Mouse (Mus musculus): ENCODE measurements at regions not wholly inside any gene's neighbourhood (a gene's known extent, or its start where the extent isn't known, plus 50 kb on each side); places are given as distances from the start of the nearest gene placed in this dataset.
A peak's percentile ranks its signal among the peaks of the same experiment; 100 is the strongest.

GRCm38 (mm10) chr15:87904436-87904835 is 360.3 kb downstream of the Fam19a5 start:
- no peaks in the 10 kb centered on the region for H3K9me3 ChIP-seq (ENCODE audit: low read length)
- no peak overlapping the region for H3K4me2 ChIP-seq (replicated peaks; ENCODE audit: low read depth, low read length)
- WGBS, result 76% methylated on average over 6 of the region's 6 CpGs
- H3K4me3 ChIP-seq (ENCODE audit: low read depth, low read length), result no peak overlapping the region
- H3K9ac ChIP-seq (replicated peaks; ENCODE audit: low read depth), result no peak overlapping the region
- no peaks in the 10 kb centered on the region for H3K27me3 ChIP-seq (replicated peaks; ENCODE audit: insufficient read depth, low read length)
- no peak overlapping the region for H3K27ac ChIP-seq (ENCODE audit: low read length)
- H3K36me3 ChIP-seq (ENCODE audit: insufficient read depth, low read length), result no peaks in the 10 kb centered on the region
- DNase-seq (ENCODE audit: low spot score) (no peak), ATAC-seq (no peak)
- H3K4me1 ChIP-seq (ENCODE audit: insufficient read depth, low read depth, low read length), result no peaks in the 10 kb centered on the region
- TF ChIP-seq CTCF (IDR thresholded peaks at IDR 0.05), result no peak
- TF ChIP-seq EP300 (IDR thresholded peaks at IDR 0.05), result no peak

- Histone ChIP-seq H3K4me3 (ENCODE audit: low read depth, low read length) (no peak overlapping the region), H3K9me3 (ENCODE audit: low read length) (no peaks in the 10 kb centered on the region), H3K4me2 (replicated peaks; ENCODE audit: low read depth, low read length) (no peak overlapping the region), H3K9ac (replicated peaks; ENCODE audit: low read depth) (no peak overlapping the region), H3K4me1 (ENCODE audit: insufficient read depth, low read depth, low read length) (no peaks in the 10 kb centered on the region), H3K36me3 (ENCODE audit: insufficient read depth, low read length) (no peaks in the 10 kb centered on the region), H3K27ac (ENCODE audit: low read length) (no peak overlapping the region), H3K27me3 (replicated peaks; ENCODE audit: insufficient read depth, low read length) (no peaks in the 10 kb centered on the region)
- TF ChIP-seq CTCF (IDR thresholded peaks at IDR 0.05) (no peak), EP300 (IDR thresholded peaks at IDR 0.05) (no peak)
- 68% methylated on average over 5 of the region's 5 CpGs for WGBS
- no peak for ATAC-seq
- no peak for DNase-seq (ENCODE audit: low spot score)
Measured at GRCm38 (mm10) chr15:87906310-87906709, 362.2 kb downstream of the Fam19a5 start.

DNA sequence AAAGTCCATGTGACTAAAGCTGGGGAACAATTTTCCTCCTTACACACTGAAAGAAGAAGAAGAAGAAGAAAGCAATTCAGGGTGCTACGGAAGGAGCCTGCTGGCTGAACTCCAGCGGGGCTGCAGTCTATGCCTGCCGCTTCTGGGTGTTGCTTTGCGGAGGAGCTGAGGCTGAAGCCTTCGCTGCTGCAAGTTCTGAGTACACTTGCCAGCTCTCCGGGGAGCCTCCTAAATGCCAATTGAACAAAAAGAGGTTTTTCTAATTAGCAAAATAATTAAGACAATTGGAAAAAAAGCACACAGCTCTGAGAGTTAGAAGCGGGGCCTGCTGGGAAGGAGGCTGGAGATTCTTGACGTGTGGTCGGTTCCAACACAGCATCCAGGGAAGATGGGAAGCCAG is 378.0 kb downstream of the Fam19a5 start:
- H3K9ac ChIP-seq (replicated peaks; ENCODE audit: low read depth), result no peak overlapping the region
- no peak for ATAC-seq

DNA sequence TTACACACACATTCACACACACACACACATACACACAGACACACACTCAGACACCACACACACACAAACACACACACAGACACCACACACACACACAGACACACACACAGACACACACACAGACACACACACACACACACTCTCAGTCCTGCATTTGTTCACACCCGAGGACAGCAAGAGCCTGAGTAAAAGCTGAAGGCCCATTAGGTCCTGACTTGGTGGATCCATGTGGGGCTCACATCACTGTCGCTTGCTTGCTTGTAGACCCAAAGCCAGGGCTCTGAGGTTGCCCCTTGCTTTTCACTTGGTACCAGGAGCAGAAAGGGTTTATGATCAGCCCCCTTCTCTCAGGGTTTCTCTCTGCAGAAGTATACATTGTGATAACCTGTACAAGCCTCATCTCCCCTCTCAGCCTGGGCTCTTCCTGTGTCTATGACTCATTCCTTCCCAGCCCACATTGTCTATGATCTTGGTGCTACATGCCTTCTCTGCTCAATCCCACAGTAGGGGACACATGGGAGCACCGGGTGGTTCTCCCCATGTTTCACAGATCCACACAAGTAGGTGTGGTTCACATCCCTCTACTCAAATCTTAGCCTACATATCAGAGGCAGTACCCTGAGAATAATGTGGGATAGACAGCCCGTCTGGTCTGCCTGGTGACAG is 378.8 kb downstream of the Fam19a5 start:
- 69% methylated on average over 4 of the region's 4 CpGs for whole genome bisulfite sequencing

More for the DNA sequence above, 378.0 kb downstream of the Fam19a5 start:
- Histone ChIP-seq H3K27ac (ENCODE audit: low read length) (no peak overlapping the region), H3K4me3 (ENCODE audit: low read depth, low read length) (no peak overlapping the region), H3K27me3 (replicated peaks; ENCODE audit: insufficient read depth, low read length) (no peaks in the 10 kb centered on the region), H3K4me1 (ENCODE audit: insufficient read depth, low read depth, low read length) (no peaks in the 10 kb centered on the region), H3K9me3 (ENCODE audit: low read length) (no peaks in the 10 kb centered on the region), H3K4me2 (replicated peaks; ENCODE audit: low read depth, low read length) (no peak overlapping the region), H3K36me3 (ENCODE audit: insufficient read depth, low read length) (no peaks in the 10 kb centered on the region)
- no peak for DNase-seq (ENCODE audit: low spot score)
- WGBS, result 71% methylated on average over 9 of the region's 9 CpGs
- TF ChIP-seq EP300 (IDR thresholded peaks at IDR 0.05), result no peak
- TF ChIP-seq CTCF (IDR thresholded peaks at IDR 0.05), result no peak

DNA sequence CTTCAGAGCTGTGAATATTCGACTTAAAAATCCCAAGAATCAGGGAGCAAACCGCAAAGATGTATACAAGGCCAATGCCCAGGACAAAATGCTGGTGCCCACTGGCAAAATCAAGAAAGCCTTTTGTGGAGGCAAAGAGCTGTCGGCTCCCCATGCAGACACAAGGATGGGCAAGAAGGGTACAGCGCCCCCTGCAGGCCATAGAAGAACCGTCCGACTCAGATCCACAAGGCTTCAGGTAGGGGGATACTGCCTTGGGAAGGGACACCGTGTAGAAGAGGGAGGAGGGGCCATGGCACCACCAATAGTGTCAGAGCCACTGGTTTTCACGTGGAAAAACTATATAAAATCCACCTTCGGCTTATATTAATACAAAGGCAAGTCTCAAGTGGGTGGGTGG is 379.8 kb downstream of the Fam19a5 start:
- Histone ChIP-seq H3K4me3 (ENCODE audit: low read depth, low read length) (no peak overlapping the region), H3K9me3 (ENCODE audit: low read length) (no peaks in the 10 kb centered on the region), H3K9ac (replicated peaks; ENCODE audit: low read depth) (no peak overlapping the region), H3K4me2 (replicated peaks; ENCODE audit: low read depth, low read length) (no peak overlapping the region), H3K36me3 (ENCODE audit: insufficient read depth, low read length) (no peaks in the 10 kb centered on the region), H3K27ac (ENCODE audit: low read length) (no peak overlapping the region), H3K27me3 (replicated peaks; ENCODE audit: insufficient read depth, low read length) (no peaks in the 10 kb centered on the region), H3K4me1 (ENCODE audit: insufficient read depth, low read depth, low read length) (no peaks in the 10 kb centered on the region)
- no peak for TF ChIP-seq EP300 (IDR thresholded peaks at IDR 0.05)
- no peak for TF ChIP-seq CTCF (IDR thresholded peaks at IDR 0.05)
- DNase-seq (ENCODE audit: low spot score) (no peak), ATAC-seq (no peak)
- 42% methylated on average over 9 of the region's 9 CpGs for WGBS

More for the DNA sequence above, 378.8 kb downstream of the Fam19a5 start:
- no peak for DNase-seq (ENCODE audit: low spot score)
- Histone ChIP-seq H3K9me3 (ENCODE audit: low read length) (no peaks in the 10 kb centered on the region), H3K9ac (replicated peaks; ENCODE audit: low read depth) (no peak overlapping the region), H3K4me3 (ENCODE audit: low read depth, low read length) (no peak overlapping the region), H3K27me3 (replicated peaks; ENCODE audit: insufficient read depth, low read length) (no peaks in the 10 kb centered on the region), H3K36me3 (ENCODE audit: insufficient read depth, low read length) (no peaks in the 10 kb centered on the region), H3K4me1 (ENCODE audit: insufficient read depth, low read depth, low read length) (no peaks in the 10 kb centered on the region), H3K4me2 (replicated peaks; ENCODE audit: low read depth, low read length) (no peak overlapping the region), H3K27ac (ENCODE audit: low read length) (no peak overlapping the region)
- TF ChIP-seq EP300 (IDR thresholded peaks at IDR 0.05) (no peak), CTCF (IDR thresholded peaks at IDR 0.05) (no peak)
- ATAC-seq, result no peak

GRCm38 (mm10) chr15:87936041-87936440 is 391.9 kb downstream of the Fam19a5 start:
- 62% methylated on average over 6 of the region's 6 CpGs for WGBS
- H3K4me2 ChIP-seq (replicated peaks; ENCODE audit: low read depth, low read length), result no peak overlapping the region
- H3K27ac ChIP-seq (ENCODE audit: low read length), result no peak overlapping the region
- no peak for ATAC-seq
- TF ChIP-seq EP300 (IDR thresholded peaks at IDR 0.05), result no peak
- TF ChIP-seq CTCF (IDR thresholded peaks at IDR 0.05), result no peak
- H3K27me3 ChIP-seq (replicated peaks; ENCODE audit: insufficient read depth, low read length), result no peaks in the 10 kb centered on the region
- no peak for DNase-seq (ENCODE audit: low spot score)
- no peak overlapping the region for H3K9ac ChIP-seq (replicated peaks; ENCODE audit: low read depth)
- H3K4me1 ChIP-seq (ENCODE audit: insufficient read depth, low read depth, low read length), result no peaks in the 10 kb centered on the region
- H3K9me3 ChIP-seq (ENCODE audit: low read length), result no peaks in the 10 kb centered on the region
- no peaks in the 10 kb centered on the region for H3K36me3 ChIP-seq (ENCODE audit: insufficient read depth, low read length)
- H3K4me3 ChIP-seq (ENCODE audit: low read depth, low read length), result no peak overlapping the region

- Histone ChIP-seq H3K4me2 (replicated peaks; ENCODE audit: low read depth, low read length) (no peak overlapping the region), H3K4me3 (ENCODE audit: low read depth, low read length) (no peak overlapping the region), H3K27ac (ENCODE audit: low read length) (no peak overlapping the region), H3K36me3 (ENCODE audit: insufficient read depth, low read length) (no peaks in the 10 kb centered on the region), H3K27me3 (replicated peaks; ENCODE audit: insufficient read depth, low read length) (no peaks in the 10 kb centered on the region), H3K4me1 (ENCODE audit: insufficient read depth, low read depth, low read length) (no peaks in the 10 kb centered on the region), H3K9ac (replicated peaks; ENCODE audit: low read depth) (no peak overlapping the region), H3K9me3 (ENCODE audit: low read length) (no peaks in the 10 kb centered on the region)
- TF ChIP-seq CTCF (IDR thresholded peaks at IDR 0.05) (peak; percentile 58), EP300 (IDR thresholded peaks at IDR 0.05) (no peak)
- no peak for ATAC-seq
- no peak for DNase-seq (ENCODE audit: low spot score)
- WGBS, result 48% methylated on average over 3 of the region's 3 CpGs
Measured at GRCm38 (mm10) chr15:87940837-87941236, 396.7 kb downstream of the Fam19a5 start.

Measured in lung, postnatal 0 days (tissue).